Mouse (Mus musculus): ENCODE results near the gene Alox5ap. TPM values are rescaled to one million over a fixed set of nuclear protein-coding genes. Genes with fewer than 3 reads are reported as not detected.
A peak's percentile ranks its signal among the peaks of the same experiment; 100 is the strongest.

The Alox5ap gene
- 2.5 and 8.5 TPM in 2 replicates for total RNA-seq (2014; rRNA removed)
- 10.5 and 10.6 TPM in 2 replicates for polyA plus RNA-seq (2015; fragmentation: Nextera tagmentation; extraction: Ambion mirVana)

- no peak within 1 kb of the TSS for H3K4me3 ChIP-seq (ENCODE audit: low read depth, low read length)
- no peak within 1 kb of the TSS for H3K9ac ChIP-seq (replicated peaks; ENCODE audit: low read length, poor library complexity, severe bottlenecking)
- no peaks in the 10 kb centered on the region for H3K27me3 ChIP-seq (ENCODE audit: insufficient read depth, low read length)
- no peak for DNase-seq (ENCODE audit: low spot score)
- H3K9me3 ChIP-seq (ENCODE audit: low read length): no peaks in the 10 kb centered on the region
- H3K4me1 ChIP-seq (ENCODE audit: insufficient read depth, low read length): no peaks in the 10 kb centered on the region
- no peak for TF ChIP-seq CTCF (IDR thresholded peaks at IDR 0.05)
- WGBS: 51% methylated on average over 4 of the region's 4 CpGs
- no peak within 1 kb of the TSS for H3K27ac ChIP-seq (ENCODE audit: low read depth, low read length)
- no peak within 1 kb of the TSS for H3K4me2 ChIP-seq (ENCODE audit: low read depth, low read length, poor library complexity, severe bottlenecking)
- no peaks in the 10 kb centered on the region for H3K36me3 ChIP-seq (ENCODE audit: insufficient read depth, low read length)
- no peak for ATAC-seq (ENCODE audit: low FRiP score)
These were observed at the start of gene Alox5ap for GRCm38 (mm10) chr5:149264405-149264804. Gene Alox5ap, plus strand, starts transcription at chr5:149264767.

- Histone ChIP-seq H3K9ac (replicated peaks; ENCODE audit: low read length, poor library complexity, severe bottlenecking) (no peak overlapping the region), H3K4me2 (ENCODE audit: low read depth, low read length, poor library complexity, severe bottlenecking) (no peak overlapping the region), H3K36me3 (ENCODE audit: insufficient read depth, low read length) (peaks cover 48% of the 10 kb centered on the region), H3K9me3 (ENCODE audit: low read length) (no peaks in the 10 kb centered on the region), H3K27me3 (ENCODE audit: insufficient read depth, low read length) (no peaks in the 10 kb centered on the region), H3K27ac (ENCODE audit: low read depth, low read length) (no peak overlapping the region), H3K4me3 (ENCODE audit: low read depth, low read length) (no peak overlapping the region), H3K4me1 (ENCODE audit: insufficient read depth, low read length) (no peaks in the 10 kb centered on the region)
- no peak for TF ChIP-seq CTCF (IDR thresholded peaks at IDR 0.05)
- no peak for DNase-seq (ENCODE audit: low spot score)
- ATAC-seq (ENCODE audit: low FRiP score): no peak
- 99% methylated on average over 7 of the region's 7 CpGs for WGBS
These were observed 49.0 kb upstream of the Alox5ap start for GRCm38 (mm10) chr5:149215540-149215939.

- Histone ChIP-seq H3K4me1 (ENCODE audit: insufficient read depth, low read length) (no peaks in the 10 kb centered on the region), H3K9ac (replicated peaks; ENCODE audit: low read length, poor library complexity, severe bottlenecking) (no peak overlapping the region), H3K9me3 (ENCODE audit: low read length) (no peaks in the 10 kb centered on the region), H3K4me3 (ENCODE audit: low read depth, low read length) (no peak overlapping the region), H3K27me3 (ENCODE audit: insufficient read depth, low read length) (no peaks in the 10 kb centered on the region), H3K36me3 (ENCODE audit: insufficient read depth, low read length) (peaks cover 37% of the 10 kb centered on the region), H3K4me2 (ENCODE audit: low read depth, low read length, poor library complexity, severe bottlenecking) (no peak overlapping the region), H3K27ac (ENCODE audit: low read depth, low read length) (no peak overlapping the region)
- DNase-seq (ENCODE audit: low spot score) (no peak), ATAC-seq (ENCODE audit: low FRiP score) (no peak)
- 92% methylated on average over 6 of the region's 6 CpGs for WGBS
- TF ChIP-seq CTCF (IDR thresholded peaks at IDR 0.05): no peak
These were observed 46.8 kb upstream of the Alox5ap start for GRCm38 (mm10) chr5:149217524-149218357.

GRCm38 (mm10) chr5:149219493-149219892 lies 45.1 kb upstream of the Alox5ap start:
- Histone ChIP-seq H3K27ac (ENCODE audit: low read depth, low read length) (no peak overlapping the region), H3K4me2 (ENCODE audit: low read depth, low read length, poor library complexity, severe bottlenecking) (no peak overlapping the region), H3K36me3 (ENCODE audit: insufficient read depth, low read length) (peaks cover 21% of the 10 kb centered on the region), H3K9me3 (ENCODE audit: low read length) (no peaks in the 10 kb centered on the region), H3K9ac (replicated peaks; ENCODE audit: low read length, poor library complexity, severe bottlenecking) (no peak overlapping the region), H3K27me3 (ENCODE audit: insufficient read depth, low read length) (no peaks in the 10 kb centered on the region), H3K4me3 (ENCODE audit: low read depth, low read length) (no peak overlapping the region), H3K4me1 (ENCODE audit: insufficient read depth, low read length) (no peaks in the 10 kb centered on the region; the same call in 1 of the 2 replicates)
- no peak for DNase-seq (ENCODE audit: low spot score)
- no peak for TF ChIP-seq CTCF (IDR thresholded peaks at IDR 0.05)
- 88% methylated on average over 3 of the region's 3 CpGs for WGBS
- ATAC-seq (ENCODE audit: low FRiP score): no peak

- Histone ChIP-seq H3K9me3 (ENCODE audit: low read length) (no peaks in the 10 kb centered on the region), H3K36me3 (ENCODE audit: insufficient read depth, low read length) (peaks cover 5% of the 10 kb centered on the region; the same call in 1 of the 2 replicates), H3K9ac (replicated peaks; ENCODE audit: low read length, poor library complexity, severe bottlenecking) (no peak overlapping the region), H3K4me2 (ENCODE audit: low read depth, low read length, poor library complexity, severe bottlenecking) (no peak overlapping the region), H3K4me1 (ENCODE audit: insufficient read depth, low read length) (peaks cover 2% of the 10 kb centered on the region; the same call in 1 of the 2 replicates), H3K4me3 (ENCODE audit: low read depth, low read length) (no peak overlapping the region), H3K27me3 (ENCODE audit: insufficient read depth, low read length) (no peaks in the 10 kb centered on the region), H3K27ac (ENCODE audit: low read depth, low read length) (no peak overlapping the region)
- TF ChIP-seq CTCF (IDR thresholded peaks at IDR 0.05): no peak
- 93% methylated on average over 4 of the region's 4 CpGs for whole genome bisulfite sequencing
- no peak for ATAC-seq (ENCODE audit: low FRiP score)
- no peak for DNase-seq (ENCODE audit: low spot score)
These were observed 43.2 kb upstream of the Alox5ap start for GRCm38 (mm10) chr5:149221355-149221754.

- WGBS: 8% methylated on average over 7 of the region's 7 CpGs
- Histone ChIP-seq H3K4me1 (ENCODE audit: insufficient read depth, low read length) (peaks cover 2% of the 10 kb centered on the region; the same call in 1 of the 2 replicates), H3K36me3 (ENCODE audit: insufficient read depth, low read length) (no peaks in the 10 kb centered on the region), H3K27me3 (ENCODE audit: insufficient read depth, low read length) (no peaks in the 10 kb centered on the region), H3K4me3 (ENCODE audit: low read depth, low read length) (no peak overlapping the region), H3K27ac (ENCODE audit: low read depth, low read length) (no peak overlapping the region), H3K9me3 (ENCODE audit: low read length) (no peaks in the 10 kb centered on the region), H3K4me2 (ENCODE audit: low read depth, low read length, poor library complexity, severe bottlenecking) (no peak overlapping the region), H3K9ac (replicated peaks; ENCODE audit: low read length, poor library complexity, severe bottlenecking) (no peak overlapping the region)
- TF ChIP-seq CTCF (IDR thresholded peaks at IDR 0.05): no peak
- DNase-seq (ENCODE audit: low spot score): peak; percentile 26
- no peak for ATAC-seq (ENCODE audit: low FRiP score)
These were observed 39.9 kb upstream of the Alox5ap start for GRCm38 (mm10) chr5:149224666-149225065.

All from midbrain, postnatal 0 days (tissue).